Mouse (Mus musculus): Measurements from ENCODE around the gene Guca1a. TPM values are rescaled to one million over a fixed set of nuclear protein-coding genes. Genes with fewer than 3 reads are reported as not detected.
A peak's percentile ranks its signal among the peaks of the same experiment; 100 is the strongest.
"Not testable (repeated sequence)": the region's sequence is repeated elsewhere in the genome, so short reads cannot be mapped to it uniquely, and the experiment has no call there.

Guca1a gene
- total RNA-seq (2021) = under 1 TPM; 0.41 to 0.52 TPM

GRCm38 (mm10) chr17:47400451-47400850 is at the start of gene Guca1a:
Guca1a (minus strand) TSS chr17:47400584.
- DNase-seq = no peak

GRCm38 (mm10) chr17:47449432-47449831 is 49.0 kb upstream of the Guca1a start:
- no peak for DNase-seq

- DNase-seq = no peak
Measured at GRCm38 (mm10) chr17:47448523-47449372, 48.4 kb upstream of the Guca1a start.

GRCm38 (mm10) chr17:47446561-47446960 is 46.2 kb upstream of the Guca1a start:
- no peak for DNase-seq

GRCm38 (mm10) chr17:47446025-47446424 is 45.6 kb upstream of the Guca1a start:
- DNase-seq = peak; percentile 48

- DNase-seq = no peak
Measured at GRCm38 (mm10) chr17:47445518-47445917, 45.1 kb upstream of the Guca1a start.

- no peak for DNase-seq
Measured at GRCm38 (mm10) chr17:47444113-47444512, 43.7 kb upstream of the Guca1a start.

GRCm38 (mm10) chr17:47442271-47442670 is 41.9 kb upstream of the Guca1a start:
- no peak for DNase-seq

GRCm38 (mm10) chr17:47441296-47442051 is 41.1 kb upstream of the Guca1a start:
- no peak for DNase-seq

GRCm38 (mm10) chr17:47440359-47440890 is 40.0 kb upstream of the Guca1a start:
- no peak for DNase-seq

- no peak for DNase-seq
Measured at GRCm38 (mm10) chr17:47439396-47440028, 39.1 kb upstream of the Guca1a start.

GRCm38 (mm10) chr17:47438611-47439010 is 38.2 kb upstream of the Guca1a start:
- no peak for DNase-seq

- DNase-seq = no peak
Measured at GRCm38 (mm10) chr17:47436907-47437547, 36.6 kb upstream of the Guca1a start, which contains the start of gene 1700001C19Rik. 1700001C19Rik (minus strand) TSS chr17:47437376.

- peak; percentile 56 for DNase-seq
Measured at GRCm38 (mm10) chr17:47436156-47436906, 35.9 kb upstream of the Guca1a start, which contains the start of gene AI661453. AI661453 (plus strand) TSS chr17:47436615.

- no peak for DNase-seq
Measured at GRCm38 (mm10) chr17:47430815-47431214, 30.4 kb upstream of the Guca1a start.

GRCm38 (mm10) chr17:47428831-47429304 is 28.5 kb upstream of the Guca1a start:
- DNase-seq = peak; percentile 66

GRCm38 (mm10) chr17:47427316-47427715 is 26.9 kb upstream of the Guca1a start:
- no peak for DNase-seq

- DNase-seq = no peak
Measured at GRCm38 (mm10) chr17:47424186-47424585, 23.8 kb upstream of the Guca1a start.

- not testable (repeated sequence) for DNase-seq
Measured at GRCm38 (mm10) chr17:47422616-47423015, 22.2 kb upstream of the Guca1a start.

GRCm38 (mm10) chr17:47421566-47421965 is 21.2 kb upstream of the Guca1a start:
- no peak for DNase-seq

GRCm38 (mm10) chr17:47420195-47420594 is 19.8 kb upstream of the Guca1a start:
- no peak for DNase-seq
